Mouse (Mus musculus) liver, postnatal 0 days (tissue): ENCODE data around the gene Zfp386.

Source experiments
- CTCF ChIP-seq: sonication (generic); IDR thresholded peaks from 2 replicates; pipeline ENCODE4 v1.5.1; 2016; ENCODE audit warnings: antibody characterized with exemption, low read depth
- EP300 ChIP-seq: IDR thresholded peaks from 2 replicates; pipeline ENCODE4 v1.6.1; 2016; ENCODE audit warnings: antibody characterized with exemption, low read depth, mild to moderate bottlenecking

- no peak for TF ChIP-seq EP300
- no peak for TF ChIP-seq CTCF
Observed at GRCm38 (mm10) chr12:116049236-116049635, 1.7 kb downstream of the Zfp386 start.
